Mouse (Mus musculus): Measurements from ENCODE around the gene Ambn. TPM values are rescaled to one million over a fixed set of nuclear protein-coding genes. Genes with fewer than 3 reads are reported as not detected.
"Not testable (repeated sequence)": the region's sequence is repeated elsewhere in the genome, so short reads cannot be mapped to it uniquely, and the experiment has no call there.

Ambn gene
- total RNA-seq (2021) = not detected
- polyA plus RNA-seq (2012; rRNA removed) = not detected in 2 replicates
- long read RNA-seq = 0 reads

DNA sequence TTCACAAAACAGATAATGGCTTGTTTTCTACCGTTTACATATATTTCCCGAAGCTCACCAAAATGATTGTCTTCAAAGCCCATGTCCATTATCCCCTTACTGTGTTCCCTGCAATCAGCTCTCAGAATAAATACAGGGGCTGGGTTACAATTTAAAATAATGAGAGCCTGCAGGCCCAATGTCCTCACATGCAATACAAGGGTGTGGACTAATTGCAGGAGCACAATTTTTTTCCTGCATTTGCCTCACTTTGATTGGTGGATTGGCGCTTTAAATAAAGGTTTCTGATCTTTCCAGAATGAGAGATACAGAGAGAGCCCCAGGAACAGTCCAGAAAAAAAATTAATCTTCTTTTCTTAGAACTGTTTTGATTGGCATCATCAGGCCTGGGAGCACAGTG lies at the start of gene Ambn:
Ambn (plus strand) TSS at position 301 of the 400 bp plus-strand sequence.
- Histone ChIP-seq H3K4me1 (ENCODE audit: control insufficient read depth, insufficient read depth, low read length) (no peaks in the 10 kb centered on the region), H3K27me3 (ENCODE audit: control insufficient read depth, insufficient read depth, low read length) (no peaks in the 10 kb centered on the region), H3K27ac (no peak within 1 kb of the TSS), H3K36me3 (ENCODE audit: control insufficient read depth, insufficient read depth, low read length) (no peaks in the 10 kb centered on the region), H3K79me2 (replicated peaks; ENCODE audit: control insufficient read depth, insufficient read depth, low read length) (no peaks in the 10 kb centered on the region), H3K9ac (ENCODE audit: low read depth, low read length) (no peak within 1 kb of the TSS), H3K4me3 (no peak within 1 kb of the TSS)
- DNase-seq = no peak
- TF ChIP-seq POLR2A (IDR thresholded peaks at IDR 0.05; ENCODE audit: insufficient read depth, low read depth, low read length) (no peak), EP300 (IDR thresholded peaks at IDR 0.05; ENCODE audit: insufficient read depth, low read depth, low read length) (no peak), CTCF (IDR thresholded peaks at IDR 0.05) (no peak)
- 80% methylated on average over 3 of the region's 3 CpGs for WGBS
- intact Hi-C loops (cut with DNase I) = no loop called here

DNA sequence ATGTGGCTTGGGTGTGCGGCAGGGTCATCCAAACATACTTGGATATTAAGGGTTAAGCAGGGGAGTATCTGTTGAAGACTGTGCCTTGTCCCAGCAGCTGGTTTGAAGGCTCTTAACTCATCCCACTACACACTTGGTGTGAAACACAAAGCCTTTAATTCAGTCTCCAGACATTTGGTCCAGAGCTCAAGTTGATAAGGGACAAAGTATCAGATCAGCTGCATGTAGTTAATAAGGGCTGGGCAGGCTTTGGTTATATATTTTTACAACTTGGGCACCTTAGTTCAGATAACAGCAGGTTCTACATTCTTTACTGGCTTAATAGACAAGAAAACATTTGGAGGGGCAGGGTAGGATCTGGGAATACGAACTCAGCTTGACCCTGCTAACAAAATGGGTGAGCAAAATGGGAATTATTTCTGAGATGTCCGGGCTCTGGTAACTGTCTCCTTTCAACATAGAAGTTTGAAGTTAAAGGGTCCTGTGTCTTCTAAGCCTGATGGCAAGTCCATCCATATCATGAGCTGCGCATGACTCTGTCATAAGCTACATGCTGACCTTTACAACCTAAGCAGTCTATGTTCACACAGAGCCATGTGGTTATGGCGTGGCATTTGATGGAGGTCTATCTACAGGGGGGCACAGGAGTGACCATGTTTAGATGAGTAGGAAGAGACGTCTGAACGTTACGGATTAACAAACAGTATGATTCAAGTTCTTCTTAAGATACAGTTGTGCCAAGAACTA lies 35.3 kb upstream of the Ambn start:
- H3K4me1 ChIP-seq (ENCODE audit: control insufficient read depth, insufficient read depth, low read length) = no peaks in the 10 kb centered on the region
- TF ChIP-seq POLR2A (IDR thresholded peaks at IDR 0.05; ENCODE audit: insufficient read depth, low read depth, low read length) (no peak), CTCF (IDR thresholded peaks at IDR 0.05) (no peak), EP300 (IDR thresholded peaks at IDR 0.05; ENCODE audit: insufficient read depth, low read depth, low read length) (no peak)
- no peaks in the 10 kb centered on the region for H3K27me3 ChIP-seq (ENCODE audit: control insufficient read depth, insufficient read depth, low read length)
- 73% methylated on average over 8 of the region's 8 CpGs for WGBS
- H3K4me3 ChIP-seq = no peak overlapping the region
- H3K9ac ChIP-seq (ENCODE audit: low read depth, low read length) = no peak overlapping the region
- H3K79me2 ChIP-seq (replicated peaks; ENCODE audit: control insufficient read depth, insufficient read depth, low read length) = no peaks in the 10 kb centered on the region
- H3K27ac ChIP-seq = no peak overlapping the region
- intact Hi-C loops (cut with DNase I) = no loop called here
- H3K36me3 ChIP-seq (ENCODE audit: control insufficient read depth, insufficient read depth, low read length) = no peaks in the 10 kb centered on the region
- no peak for DNase-seq

DNA sequence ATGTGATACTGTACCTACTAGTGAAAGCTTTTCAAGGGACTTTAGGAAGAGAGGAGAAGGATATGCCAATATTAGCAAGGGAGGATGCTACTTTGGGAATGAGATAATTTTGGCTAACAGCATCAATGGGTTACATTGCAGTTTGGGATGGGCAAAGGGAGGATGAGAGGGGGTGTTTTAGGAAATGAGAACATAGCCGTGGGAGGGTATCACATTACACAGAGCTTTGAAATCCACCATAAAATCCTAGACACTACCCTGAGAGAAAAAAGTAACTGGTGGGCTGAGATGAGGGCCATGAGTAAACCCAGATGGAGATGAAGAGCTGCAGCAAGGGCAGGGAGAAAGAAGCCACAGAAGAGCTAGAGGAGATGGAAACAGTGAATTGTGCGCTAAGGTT lies 30.9 kb upstream of the Ambn start:
- H3K36me3 ChIP-seq (ENCODE audit: control insufficient read depth, insufficient read depth, low read length); H3K4me3 ChIP-seq; H3K9ac ChIP-seq (ENCODE audit: low read depth, low read length); DNase-seq; H3K27me3 ChIP-seq (ENCODE audit: control insufficient read depth, insufficient read depth, low read length); intact Hi-C loops (cut with DNase I); H3K79me2 ChIP-seq (replicated peaks; ENCODE audit: control insufficient read depth, insufficient read depth, low read length); H3K27ac ChIP-seq; H3K4me1 ChIP-seq (ENCODE audit: control insufficient read depth, insufficient read depth, low read length): not testable (repeated sequence)
- 54% methylated on average over 2 of the region's 2 CpGs for WGBS

DNA sequence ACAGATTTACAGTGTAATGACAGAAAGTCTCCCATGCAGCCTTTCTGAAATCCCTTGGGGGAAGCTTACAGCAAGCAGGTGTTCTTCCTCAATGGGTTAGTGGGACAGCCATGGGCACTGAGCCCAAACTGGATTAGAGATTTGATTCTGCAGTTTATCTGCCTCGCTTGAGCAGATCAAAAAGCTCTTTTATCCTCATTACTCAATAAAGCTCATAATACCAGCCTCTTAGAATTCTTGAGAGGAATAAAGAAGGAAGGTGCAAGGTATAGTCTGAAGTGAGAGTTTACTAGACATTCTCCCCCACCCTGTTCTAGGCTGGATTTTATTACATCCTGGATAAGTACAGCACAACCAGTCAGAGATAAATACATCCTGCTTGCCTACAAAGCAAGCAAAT lies 29.0 kb upstream of the Ambn start:
- Histone ChIP-seq H3K4me1 (ENCODE audit: control insufficient read depth, insufficient read depth, low read length) (no peaks in the 10 kb centered on the region), H3K79me2 (replicated peaks; ENCODE audit: control insufficient read depth, insufficient read depth, low read length) (no peaks in the 10 kb centered on the region), H3K9ac (ENCODE audit: low read depth, low read length) (no peak overlapping the region), H3K27ac (no peak overlapping the region), H3K27me3 (ENCODE audit: control insufficient read depth, insufficient read depth, low read length) (no peaks in the 10 kb centered on the region), H3K36me3 (ENCODE audit: control insufficient read depth, insufficient read depth, low read length) (no peaks in the 10 kb centered on the region), H3K4me3 (no peak overlapping the region)
- TF ChIP-seq CTCF (IDR thresholded peaks at IDR 0.05) = no peak
- TF ChIP-seq POLR2A (IDR thresholded peaks at IDR 0.05; ENCODE audit: insufficient read depth, low read depth, low read length) = no peak
- no peak for TF ChIP-seq EP300 (IDR thresholded peaks at IDR 0.05; ENCODE audit: insufficient read depth, low read depth, low read length)
- DNase-seq = no peak
- intact Hi-C loops (cut with DNase I) = no loop called here
- WGBS = 51% methylated on average over 1 of the region's 1 CpGs

DNA sequence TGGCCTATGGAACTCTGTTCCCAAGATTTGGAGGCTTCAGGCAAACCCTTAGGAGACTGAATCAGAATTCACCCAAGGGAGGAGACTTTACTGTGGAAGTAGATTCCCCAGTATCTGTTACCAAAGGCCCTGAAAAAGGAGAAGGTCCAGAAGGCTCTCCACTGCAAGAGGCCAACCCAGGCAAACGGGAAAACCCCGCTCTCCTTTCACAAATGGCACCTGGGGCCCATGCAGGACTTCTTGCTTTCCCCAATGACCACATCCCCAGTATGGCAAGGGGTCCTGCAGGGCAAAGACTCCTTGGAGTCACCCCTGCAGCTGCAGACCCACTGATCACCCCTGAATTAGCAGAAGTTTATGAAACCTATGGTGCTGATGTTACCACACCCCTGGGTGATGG lies 11.7 kb downstream of the Ambn start:
- H3K27ac ChIP-seq = no peak overlapping the region
- no peaks in the 10 kb centered on the region for H3K36me3 ChIP-seq (ENCODE audit: control insufficient read depth, insufficient read depth, low read length)
- H3K79me2 ChIP-seq (replicated peaks; ENCODE audit: control insufficient read depth, insufficient read depth, low read length) = no peaks in the 10 kb centered on the region
- WGBS = 80% methylated on average over 2 of the region's 2 CpGs
- TF ChIP-seq CTCF (IDR thresholded peaks at IDR 0.05) (no peak), POLR2A (IDR thresholded peaks at IDR 0.05; ENCODE audit: insufficient read depth, low read depth, low read length) (no peak), EP300 (IDR thresholded peaks at IDR 0.05; ENCODE audit: insufficient read depth, low read depth, low read length) (no peak)
- no peaks in the 10 kb centered on the region for H3K27me3 ChIP-seq (ENCODE audit: control insufficient read depth, insufficient read depth, low read length)
- intact Hi-C loops (cut with DNase I) = no loop called here
- H3K4me3 ChIP-seq = no peak overlapping the region
- peak in 1 of 2 experiments; percentile 1 for DNase-seq
- H3K9ac ChIP-seq (ENCODE audit: low read depth, low read length) = no peak overlapping the region
- H3K4me1 ChIP-seq (ENCODE audit: control insufficient read depth, insufficient read depth, low read length) = no peaks in the 10 kb centered on the region

DNA sequence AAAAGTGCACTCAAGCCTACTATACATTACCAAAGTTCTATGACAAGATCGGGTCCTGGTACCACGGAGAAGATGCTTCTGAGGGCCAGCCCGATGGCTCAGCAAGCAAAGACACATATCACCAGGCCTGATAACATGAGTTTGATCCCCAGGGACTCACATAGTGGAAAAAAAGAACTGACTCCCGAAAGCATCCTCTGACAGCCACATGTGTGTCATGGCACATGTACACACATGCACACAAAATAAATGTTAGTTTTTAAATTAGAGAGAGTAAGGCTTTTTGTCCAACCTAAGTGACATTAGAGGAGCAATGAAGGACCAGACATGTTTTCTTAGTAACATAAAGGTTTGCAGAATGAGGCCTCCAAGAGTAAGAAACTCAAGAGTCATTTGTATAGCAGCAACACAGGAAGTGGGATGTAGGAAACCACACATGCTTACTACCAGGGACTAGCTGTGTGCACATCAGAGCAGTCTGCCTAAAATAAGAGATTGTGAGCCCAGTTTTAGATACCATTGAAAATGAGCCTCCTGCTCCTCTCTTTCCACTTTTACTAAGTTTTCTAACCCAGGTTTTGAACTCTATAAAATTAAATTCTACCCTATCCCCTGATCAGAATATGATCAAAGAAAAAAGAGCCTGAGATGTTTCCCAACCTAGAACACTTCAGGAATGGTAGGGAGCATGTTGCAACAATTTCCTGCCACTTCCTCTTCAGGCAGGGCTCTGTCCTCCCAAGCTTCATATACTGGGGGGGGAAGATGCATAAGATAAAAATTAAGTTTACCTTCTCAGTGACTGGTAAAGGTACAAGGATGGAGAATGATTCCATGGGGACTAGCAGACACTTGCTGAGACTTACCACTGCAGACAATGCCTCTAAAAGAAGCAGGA lies 13.3 kb downstream of the Ambn start:
- intact Hi-C loops (cut with DNase I) = no loop called here
- no peak for DNase-seq
- Histone ChIP-seq H3K4me3 (no peak overlapping the region), H3K36me3 (ENCODE audit: control insufficient read depth, insufficient read depth, low read length) (no peaks in the 10 kb centered on the region), H3K27me3 (ENCODE audit: control insufficient read depth, insufficient read depth, low read length) (no peaks in the 10 kb centered on the region), H3K4me1 (ENCODE audit: control insufficient read depth, insufficient read depth, low read length) (no peaks in the 10 kb centered on the region), H3K9ac (ENCODE audit: low read depth, low read length) (no peak overlapping the region), H3K27ac (no peak overlapping the region), H3K79me2 (replicated peaks; ENCODE audit: control insufficient read depth, insufficient read depth, low read length) (no peaks in the 10 kb centered on the region)
- WGBS = 75% methylated on average over 4 of the region's 4 CpGs
- no peak for TF ChIP-seq EP300 (IDR thresholded peaks at IDR 0.05; ENCODE audit: insufficient read depth, low read depth, low read length)

Measured in heart, adult 2 months (tissue).